Mouse (Mus musculus): ENCODE data around the gene Gm3448.
"Not testable (repeated sequence)": the region's sequence is repeated elsewhere in the genome, so short reads cannot be mapped to it uniquely, and the experiment has no call there.

Gm3448 gene

GRCm38 (mm10) chr17:15031414-15031813 lies 9.9 kb downstream of the Gm3448 start:
- not testable (repeated sequence) for DNase-seq (ENCODE audit: low read depth, low spot score)

- not testable (repeated sequence) for DNase-seq (ENCODE audit: low read depth, low spot score)
Observed at GRCm38 (mm10) chr17:15025513-15025912, 15.8 kb downstream of the Gm3448 start.

GRCm38 (mm10) chr17:15024502-15025193 lies 16.7 kb downstream of the Gm3448 start:
- not testable (repeated sequence) for DNase-seq (ENCODE audit: low read depth, low spot score)

- DNase-seq (ENCODE audit: low read depth, low spot score), result not testable (repeated sequence)
Observed at GRCm38 (mm10) chr17:15023878-15024492, 17.4 kb downstream of the Gm3448 start.

GRCm38 (mm10) chr17:15021503-15022220 lies 19.7 kb downstream of the Gm3448 start:
- not testable (repeated sequence) for DNase-seq (ENCODE audit: low read depth, low spot score)

GRCm38 (mm10) chr17:15009706-15010413 lies 31.5 kb downstream of the Gm3448 start, which contains the start of gene Gm3435:
Gene Gm3435, plus strand, starts transcription at chr17:15010176.
- DNase-seq (ENCODE audit: low read depth, low spot score), result not testable (repeated sequence)

GRCm38 (mm10) chr17:15009088-15009487 lies 32.2 kb downstream of the Gm3448 start:
- not testable (repeated sequence) for DNase-seq (ENCODE audit: low read depth, low spot score)

- DNase-seq (ENCODE audit: low read depth, low spot score), result not testable (repeated sequence)
Observed at GRCm38 (mm10) chr17:15000047-15000446, 41.3 kb downstream of the Gm3448 start.

GRCm38 (mm10) chr17:14994140-14994539 lies 47.2 kb downstream of the Gm3448 start:
- not testable (repeated sequence) for DNase-seq (ENCODE audit: low read depth, low spot score)

- DNase-seq (ENCODE audit: low read depth, low spot score), result not testable (repeated sequence)
Observed at GRCm38 (mm10) chr17:14993139-14993832, 48.1 kb downstream of the Gm3448 start.

- not testable (repeated sequence) for DNase-seq (ENCODE audit: low read depth, low spot score)
Observed at GRCm38 (mm10) chr17:14992522-14993138, 48.7 kb downstream of the Gm3448 start.

- not testable (repeated sequence) for DNase-seq (ENCODE audit: low read depth, low spot score)
Observed at GRCm38 (mm10) chr17:14990116-14990702, 51.1 kb downstream of the Gm3448 start.

- DNase-seq (ENCODE audit: low read depth, low spot score), result not testable (repeated sequence)
Observed at GRCm38 (mm10) chr17:14978362-14979038, 62.8 kb downstream of the Gm3448 start, which contains the start of the genes 9030025P20Rik and Gm3417. Gene 9030025P20Rik, plus strand, starts transcription at chr17:14978468. Gene Gm3417, minus strand, starts transcription at chr17:14978790.

GRCm38 (mm10) chr17:14977718-14978361 lies 63.5 kb downstream of the Gm3448 start:
- DNase-seq (ENCODE audit: low read depth, low spot score), result not testable (repeated sequence)

GRCm38 (mm10) chr17:14968373-14968913 lies 72.9 kb downstream of the Gm3448 start:
- DNase-seq (ENCODE audit: low read depth, low spot score), result not testable (repeated sequence)

- not testable (repeated sequence) for DNase-seq (ENCODE audit: low read depth, low spot score)
Observed at GRCm38 (mm10) chr17:14961557-14962154, 79.7 kb downstream of the Gm3448 start.

GRCm38 (mm10) chr17:14960951-14961556 lies 80.3 kb downstream of the Gm3448 start, which contains the start of gene Phf10:
Gene Phf10, minus strand, starts transcription at chr17:14961273.
- DNase-seq (ENCODE audit: low read depth, low spot score), result not testable (repeated sequence)

GRCm38 (mm10) chr17:14960520-14960919 lies 80.8 kb downstream of the Gm3448 start:
- DNase-seq (ENCODE audit: low read depth, low spot score), result no peak
